Mouse (Mus musculus): ENCODE measurements around the gene Ubqln1.
A peak's percentile ranks its signal among the peaks of the same experiment; 100 is the strongest.

Ubqln1 gene

DNA sequence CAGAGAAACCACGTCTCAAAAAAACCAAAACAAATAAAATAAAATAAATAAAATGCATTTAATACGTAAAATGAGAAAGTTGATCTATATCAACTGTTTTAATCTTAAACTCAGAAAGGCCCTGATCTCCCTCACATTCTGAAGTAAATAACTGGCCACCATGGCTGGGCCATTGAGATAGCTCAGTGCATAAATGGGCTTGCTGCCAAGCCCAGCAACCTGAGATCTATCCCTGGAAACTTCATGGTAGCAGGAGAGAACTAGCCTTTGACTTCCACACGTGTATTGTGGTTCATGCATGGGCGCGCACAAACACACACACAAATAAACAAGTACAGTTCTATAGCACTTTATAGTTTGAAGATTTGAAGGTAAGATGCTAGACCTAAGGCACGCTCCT is 14.1 kb downstream of the Ubqln1 start:
- DNase-seq (ENCODE audit: low spot score in 2 of 2): no peak

DNA sequence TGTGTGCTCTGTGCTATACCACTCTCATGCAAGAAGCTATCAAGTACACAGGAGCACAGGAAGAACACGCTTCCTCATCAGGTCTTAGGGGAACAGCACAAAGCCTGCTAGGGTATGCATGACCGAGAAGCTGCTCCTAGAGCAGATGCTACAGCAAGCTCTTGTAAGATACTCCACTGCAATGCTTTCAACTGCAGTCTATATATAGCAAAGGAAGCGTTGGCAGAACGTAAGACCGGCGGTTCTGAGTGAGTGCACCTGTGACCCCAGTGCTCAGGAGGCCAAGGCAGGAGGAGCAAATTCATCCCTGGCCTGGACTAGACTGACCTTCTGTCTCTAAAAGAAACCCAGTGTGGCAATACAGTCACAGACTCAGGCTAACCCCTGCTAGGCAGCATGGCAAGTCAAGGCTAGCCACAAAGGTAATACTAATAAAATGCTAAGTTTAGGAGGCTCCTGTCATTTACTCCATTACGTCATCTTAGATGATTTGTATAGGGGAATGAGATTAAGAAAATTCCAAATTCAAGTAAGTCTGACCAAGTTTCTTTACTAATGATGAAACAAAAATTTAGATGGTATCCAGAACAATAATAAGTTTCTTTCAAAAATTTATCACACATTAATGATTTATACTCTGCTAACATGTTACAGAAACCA is 17.3 kb downstream of the Ubqln1 start:
- no peak for DNase-seq (ENCODE audit: low spot score in 2 of 2)

DNA sequence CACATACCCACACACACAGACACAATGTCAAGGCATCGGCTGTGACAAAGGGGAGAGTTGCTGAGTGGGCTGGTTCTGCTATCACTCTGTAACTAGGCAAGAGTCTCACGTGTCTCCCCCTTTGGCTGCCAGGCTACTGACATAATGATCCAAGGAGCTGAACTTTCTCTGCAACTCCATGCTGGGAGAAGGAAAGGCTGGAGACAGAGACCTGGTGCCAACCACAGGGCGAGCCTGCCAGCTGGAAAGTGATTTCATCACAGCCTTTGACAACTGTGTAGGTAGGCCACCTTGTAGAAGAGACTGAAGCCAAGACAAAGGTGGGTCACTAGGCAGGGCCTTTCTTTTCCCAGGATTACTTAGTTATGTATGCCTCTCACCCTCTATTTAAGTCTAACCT is 18.2 kb downstream of the Ubqln1 start:
- no peak for DNase-seq (ENCODE audit: low spot score in 2 of 2)

DNA sequence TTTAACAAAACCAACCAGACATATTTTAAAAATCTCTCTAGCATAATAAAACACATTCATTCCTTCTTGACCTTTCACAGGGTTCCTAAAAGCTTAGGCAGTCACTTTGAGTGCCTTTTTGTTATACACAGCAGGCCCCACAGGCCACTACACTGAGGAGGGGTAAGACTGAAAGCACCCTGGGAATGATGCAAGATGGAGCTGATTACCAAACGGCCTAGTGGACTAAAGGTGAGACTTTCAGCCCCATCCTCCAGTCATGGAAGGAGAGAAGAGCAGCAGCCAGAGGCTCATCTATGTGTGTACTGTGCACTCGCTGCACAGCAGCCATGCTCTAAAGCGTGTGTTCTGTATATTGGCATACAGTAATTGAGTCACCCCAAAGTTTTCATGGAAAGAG is 20.5 kb downstream of the Ubqln1 start:
- no peak for DNase-seq (ENCODE audit: low spot score in 2 of 2)

DNA sequence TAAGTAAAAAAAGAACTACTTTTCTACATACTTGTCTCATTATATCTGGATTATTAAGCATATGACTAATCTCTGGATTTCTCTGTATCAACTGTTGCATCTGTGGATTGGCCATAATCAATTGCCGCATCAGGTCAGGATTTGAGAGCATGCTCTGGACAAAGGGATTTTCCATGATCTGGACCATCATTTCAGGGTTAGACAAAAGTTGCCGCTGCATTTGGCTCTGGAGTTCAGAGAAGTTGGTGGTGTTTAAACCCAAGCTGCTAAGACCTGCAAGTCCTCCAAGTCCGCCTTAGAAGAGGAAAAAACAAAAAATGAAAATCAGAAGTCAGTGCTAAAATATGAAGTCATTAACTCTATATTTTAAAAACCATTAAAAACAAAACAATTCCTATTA is 22.2 kb downstream of the Ubqln1 start:
- DNase-seq (ENCODE audit: low spot score in 2 of 2): no peak

DNA sequence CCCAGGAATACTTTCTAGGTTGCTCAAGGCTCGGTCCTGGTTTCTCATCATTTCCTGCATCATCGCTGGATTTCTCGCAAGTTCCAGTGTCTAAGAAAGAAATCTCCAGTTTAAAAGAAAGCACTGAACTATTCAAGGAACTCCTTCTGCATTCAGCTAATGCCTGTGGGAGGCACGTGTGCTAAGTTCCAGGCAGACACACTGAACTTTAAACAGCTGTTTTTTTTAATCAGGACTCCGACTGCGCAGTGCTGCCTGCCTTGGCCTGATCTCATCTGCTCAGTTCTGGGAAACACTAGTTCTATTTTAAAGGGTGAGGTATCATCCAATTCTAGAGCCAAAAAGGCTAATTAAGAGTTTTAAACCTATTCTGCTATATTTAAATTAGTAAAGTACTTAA is 23.3 kb downstream of the Ubqln1 start:
- no peak for DNase-seq (ENCODE audit: low spot score in 2 of 2)

DNA sequence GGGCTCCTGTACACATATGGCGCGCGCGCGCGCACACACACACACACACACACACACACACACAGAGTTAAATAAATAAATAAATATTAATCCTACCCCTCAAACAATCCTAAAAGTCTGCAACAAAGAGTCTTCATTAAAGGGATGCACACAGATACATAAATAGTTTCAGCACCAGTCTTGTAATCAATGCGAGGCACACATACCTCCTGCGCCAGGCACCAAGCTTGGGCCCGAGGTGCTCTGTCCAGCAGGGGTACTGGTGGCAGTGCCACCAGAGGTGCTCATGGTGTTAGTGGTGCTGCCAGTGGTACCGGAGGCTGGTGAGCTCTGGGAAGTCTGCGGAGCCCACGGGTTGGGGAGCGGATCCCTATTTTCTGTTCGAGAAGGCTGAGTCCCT is 23.9 kb downstream of the Ubqln1 start:
- no peak for DNase-seq (ENCODE audit: low spot score in 2 of 2)

DNA sequence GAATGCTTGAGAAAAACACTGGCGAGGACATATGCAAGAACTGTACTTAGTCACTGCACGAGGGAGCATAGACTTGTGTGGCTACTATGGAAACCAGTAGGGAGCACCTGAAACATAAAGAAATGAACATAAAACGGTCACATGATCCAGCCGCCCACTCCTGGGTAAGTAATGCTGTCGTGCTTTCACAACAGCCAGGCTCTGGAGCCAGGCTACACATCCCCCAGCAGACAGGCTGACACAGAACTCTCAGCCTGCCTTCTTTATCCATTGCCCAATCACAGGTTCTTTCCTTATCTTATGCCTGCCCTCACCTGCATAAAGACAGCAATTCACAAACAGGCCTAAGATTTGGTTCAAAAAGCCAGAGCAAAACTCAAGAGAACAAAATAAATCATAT is 26.0 kb downstream of the Ubqln1 start:
- peak; percentile 51 to 75 for DNase-seq (ENCODE audit: low spot score in 2 of 2)

DNA sequence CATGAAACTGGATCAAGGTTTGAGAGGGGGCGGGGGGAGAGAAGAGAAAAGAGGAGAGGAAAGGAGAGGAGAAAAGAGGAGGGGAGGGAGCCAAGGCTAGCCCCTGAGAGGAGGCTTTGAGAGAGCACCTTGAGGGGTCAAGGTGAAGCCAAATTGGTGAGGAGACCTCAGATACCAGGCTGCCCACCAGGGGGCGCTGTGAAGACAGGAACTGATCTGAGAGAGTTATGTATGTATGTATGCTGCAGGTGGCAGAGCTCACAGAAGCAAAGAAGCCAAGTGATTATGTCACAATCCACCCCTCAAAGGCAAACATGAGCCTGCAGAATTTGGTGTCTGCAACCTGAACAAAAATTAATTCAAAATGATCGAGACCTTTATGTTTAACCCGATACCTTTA is 27.0 kb downstream of the Ubqln1 start:
- peak; percentile 86 to 88 for DNase-seq (ENCODE audit: low spot score in 2 of 2)

DNA sequence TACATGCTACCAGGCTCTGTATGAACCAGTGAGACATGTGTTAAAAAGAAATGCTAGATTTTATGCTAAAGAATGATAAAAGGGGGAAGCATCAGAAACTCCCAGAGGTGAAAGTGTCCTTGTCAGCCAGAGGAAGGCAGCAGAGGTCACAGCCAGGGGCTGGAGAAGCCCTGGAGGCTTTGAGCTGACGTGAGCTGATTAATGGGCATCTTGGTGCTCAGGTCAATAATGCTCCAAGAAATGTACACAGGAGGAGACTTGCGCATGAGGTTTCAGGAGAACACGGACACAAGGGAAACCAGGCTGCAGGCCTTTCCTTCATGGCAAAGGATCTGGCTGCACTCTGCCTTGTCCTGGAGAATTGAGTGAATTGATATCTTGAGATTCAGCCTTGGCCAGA is 27.7 kb downstream of the Ubqln1 start:
- no peak for DNase-seq (ENCODE audit: low spot score in 2 of 2)

DNA sequence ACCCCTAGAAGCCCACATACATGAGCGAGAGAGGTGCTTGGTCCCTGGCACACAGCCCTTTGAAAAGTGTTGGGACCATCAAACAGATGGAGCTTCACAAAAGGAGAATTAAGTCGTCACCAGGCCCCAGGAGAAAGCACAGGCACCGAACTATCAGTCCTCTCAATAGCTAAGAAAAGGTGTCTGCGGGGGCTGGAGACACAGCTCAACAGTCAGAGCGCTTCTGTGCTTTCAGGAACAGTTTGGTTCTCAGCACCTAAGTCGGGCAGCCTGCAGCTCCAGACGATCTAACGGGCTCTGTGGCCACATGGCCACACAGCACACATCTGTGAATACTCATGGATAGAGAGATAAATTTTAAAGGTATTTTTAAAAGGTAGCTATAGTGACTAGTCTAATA is 29.2 kb downstream of the Ubqln1 start:
- peak; percentile 40 to 48 for DNase-seq (ENCODE audit: low spot score in 2 of 2)

DNA sequence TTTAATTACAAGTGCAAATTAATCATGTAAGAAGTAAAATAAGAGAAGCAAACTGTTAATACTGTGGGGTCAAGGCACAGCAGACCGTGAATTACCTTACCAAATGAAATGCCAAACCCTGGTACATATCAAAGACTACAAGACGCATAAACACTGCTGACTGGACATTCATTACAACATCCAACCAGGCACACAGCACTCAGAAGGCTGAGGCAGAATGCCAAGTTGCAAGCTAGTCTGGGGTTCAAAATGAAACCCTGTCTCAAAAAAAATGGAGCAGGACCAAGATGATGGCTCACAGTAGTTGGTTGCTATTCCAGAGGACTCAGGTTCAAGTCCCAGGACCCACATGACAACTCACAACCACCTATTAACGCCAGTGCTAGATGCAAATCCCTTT is 31.3 kb downstream of the Ubqln1 start:
- DNase-seq (ENCODE audit: low spot score in 2 of 2): no peak

DNA sequence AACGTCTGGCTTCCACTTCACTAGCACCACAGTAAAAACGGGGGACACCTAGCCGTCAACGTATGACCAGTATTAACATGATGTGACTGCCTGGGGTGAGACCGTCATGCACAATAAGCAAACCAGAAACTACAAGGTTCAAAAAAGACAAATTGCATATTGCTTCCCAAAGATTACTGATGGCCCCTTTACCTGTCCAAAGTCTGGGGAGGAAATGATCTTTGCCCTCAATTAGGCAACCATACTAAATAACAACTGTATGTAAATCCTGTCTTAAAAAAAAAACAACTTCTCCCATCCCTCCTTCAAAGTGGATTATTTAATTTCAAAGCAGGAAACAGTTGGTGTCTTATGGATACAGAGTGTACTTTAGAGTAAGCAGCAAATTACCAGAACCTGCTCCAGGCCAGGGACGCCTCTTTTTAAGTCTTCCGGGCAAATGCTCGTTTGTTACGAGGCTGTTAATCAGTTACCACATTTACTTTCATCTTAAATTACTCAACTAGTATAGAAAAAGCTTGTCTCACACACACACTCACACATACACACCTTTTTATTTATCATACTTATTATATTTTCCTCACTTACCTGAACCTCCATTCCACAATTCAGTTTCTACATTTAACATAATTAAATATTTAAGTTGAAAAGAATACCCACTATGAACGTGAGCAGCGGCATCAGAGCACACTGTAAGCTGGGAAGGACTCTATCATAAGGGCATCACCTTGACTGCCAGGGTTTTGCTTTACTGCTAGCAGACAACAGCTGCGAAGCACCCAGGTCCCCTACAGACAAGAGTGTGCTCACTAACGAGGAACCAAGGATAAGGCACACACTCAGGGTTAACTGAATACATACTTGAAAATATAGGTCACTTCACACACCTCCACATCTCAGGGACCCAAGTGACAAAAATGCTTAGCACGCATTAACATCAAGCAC is 33.6 kb downstream of the Ubqln1 start:
- DNase-seq (ENCODE audit: low spot score in 2 of 2): no peak

DNA sequence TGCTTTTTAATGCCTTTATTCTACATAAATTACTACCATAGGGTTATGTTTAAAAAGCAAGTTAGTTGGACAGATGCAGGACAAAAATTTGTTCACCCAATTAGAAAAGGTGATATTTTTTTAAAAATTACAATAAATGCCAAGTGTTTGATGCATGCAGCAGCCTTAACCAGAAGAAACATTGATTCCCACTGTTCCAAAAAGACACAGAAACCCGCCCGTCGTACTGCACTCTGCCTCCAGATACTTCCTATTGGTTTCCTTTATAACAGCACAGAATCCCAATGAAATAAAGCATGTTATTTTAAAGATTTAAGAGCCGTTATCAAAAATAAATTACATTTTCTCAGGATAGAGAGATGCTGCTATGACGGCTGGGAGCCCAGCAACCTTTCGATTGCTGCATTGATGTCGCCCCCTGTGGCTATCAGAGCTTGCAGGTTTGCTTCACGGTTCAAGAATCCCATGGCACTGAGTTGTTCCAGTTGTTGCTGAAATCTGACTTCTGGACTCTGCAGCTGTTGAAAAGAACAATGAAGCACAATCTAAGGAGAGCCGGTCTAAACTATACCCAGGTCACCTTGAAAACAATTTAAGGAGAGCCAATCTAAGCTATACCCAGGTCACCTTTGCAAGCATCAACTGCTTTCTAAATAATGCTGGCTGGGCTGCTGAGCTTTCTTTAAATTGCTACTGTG is 37.8 kb downstream of the Ubqln1 start:
- DNase-seq (ENCODE audit: low spot score in 2 of 2): peak; percentile 100

DNA sequence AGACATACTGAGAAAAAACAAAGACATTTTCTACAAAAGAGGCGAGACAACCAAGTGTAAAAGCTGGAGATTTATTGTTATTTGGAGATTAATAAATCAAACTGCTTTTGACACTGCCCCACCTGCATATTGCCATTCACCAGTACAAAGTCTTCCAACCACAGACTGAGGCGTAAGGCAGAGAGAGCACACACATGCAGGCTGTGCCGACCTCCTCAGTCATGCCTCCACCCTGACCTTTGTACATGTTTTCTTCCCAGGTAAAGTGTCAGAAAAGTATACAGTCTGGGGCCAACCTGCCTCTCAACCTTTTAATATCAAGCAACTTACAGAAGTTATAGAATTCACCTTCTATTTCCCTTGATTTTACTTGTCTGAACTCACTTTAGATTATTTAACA is 39.3 kb downstream of the Ubqln1 start:
- no peak for DNase-seq (ENCODE audit: low spot score in 2 of 2)

DNA sequence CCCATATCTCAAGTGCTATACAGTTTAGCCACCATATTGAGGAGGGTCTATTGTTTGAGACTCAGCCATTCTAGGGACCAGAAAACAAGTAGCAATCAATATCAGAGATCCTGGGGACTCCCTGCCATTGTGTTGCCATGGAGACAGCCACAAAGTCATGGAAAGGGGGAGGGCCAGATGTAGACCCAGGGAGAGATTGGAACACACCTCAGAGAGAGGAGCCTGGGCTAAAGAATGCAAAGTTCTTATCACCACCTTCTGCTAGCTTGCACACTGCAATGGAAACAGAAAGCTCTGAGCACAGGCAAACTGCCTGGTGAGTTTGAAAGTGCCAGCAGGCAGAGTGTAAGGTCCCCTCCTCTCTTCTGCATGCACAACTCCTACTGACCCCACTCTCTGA is 47.3 kb downstream of the Ubqln1 start:
- DNase-seq (ENCODE audit: low spot score in 2 of 2): no peak

DNA sequence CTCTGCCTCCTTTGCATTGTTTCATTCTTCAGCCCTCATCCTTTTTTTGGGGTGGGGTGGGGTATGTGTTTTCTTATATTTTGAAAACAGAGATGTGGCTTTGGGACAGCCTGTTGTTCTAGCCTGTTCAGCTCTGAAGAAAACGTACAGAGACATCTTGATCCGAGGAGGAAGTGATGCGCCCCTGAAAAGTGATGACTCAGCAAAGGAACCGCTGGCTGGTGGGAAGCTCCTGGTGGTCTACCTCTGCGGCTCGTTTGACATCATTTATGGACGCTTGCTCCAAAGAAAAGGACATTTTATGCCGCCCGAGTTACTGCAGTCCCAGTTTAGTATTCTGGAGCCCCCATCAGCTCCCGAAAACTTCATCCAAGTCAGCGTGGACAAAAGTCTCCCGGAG is 52.1 kb downstream of the Ubqln1 start:
- no peak for DNase-seq (ENCODE audit: low spot score in 2 of 2)

DNA sequence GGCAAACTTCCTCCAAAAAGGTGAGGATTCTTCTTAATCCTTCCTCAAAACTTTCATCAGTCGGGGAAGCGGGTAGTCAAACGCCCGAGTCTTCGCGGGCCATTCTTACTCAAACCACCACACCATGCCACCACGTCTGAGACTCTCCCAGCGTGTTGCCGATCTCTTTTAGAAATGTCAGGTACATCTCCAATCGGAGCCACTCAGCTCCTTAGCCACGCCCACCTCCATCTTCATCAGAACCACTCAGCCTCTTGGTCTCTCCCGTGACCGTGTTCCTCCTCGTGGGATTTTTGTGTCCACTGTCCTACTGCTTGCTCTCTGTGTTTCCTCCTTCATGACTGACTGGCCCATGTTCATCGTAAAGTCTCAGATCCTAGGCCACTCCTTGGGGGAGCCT is 54.7 kb downstream of the Ubqln1 start:
- no peak for DNase-seq (ENCODE audit: low spot score in 2 of 2)

DNA sequence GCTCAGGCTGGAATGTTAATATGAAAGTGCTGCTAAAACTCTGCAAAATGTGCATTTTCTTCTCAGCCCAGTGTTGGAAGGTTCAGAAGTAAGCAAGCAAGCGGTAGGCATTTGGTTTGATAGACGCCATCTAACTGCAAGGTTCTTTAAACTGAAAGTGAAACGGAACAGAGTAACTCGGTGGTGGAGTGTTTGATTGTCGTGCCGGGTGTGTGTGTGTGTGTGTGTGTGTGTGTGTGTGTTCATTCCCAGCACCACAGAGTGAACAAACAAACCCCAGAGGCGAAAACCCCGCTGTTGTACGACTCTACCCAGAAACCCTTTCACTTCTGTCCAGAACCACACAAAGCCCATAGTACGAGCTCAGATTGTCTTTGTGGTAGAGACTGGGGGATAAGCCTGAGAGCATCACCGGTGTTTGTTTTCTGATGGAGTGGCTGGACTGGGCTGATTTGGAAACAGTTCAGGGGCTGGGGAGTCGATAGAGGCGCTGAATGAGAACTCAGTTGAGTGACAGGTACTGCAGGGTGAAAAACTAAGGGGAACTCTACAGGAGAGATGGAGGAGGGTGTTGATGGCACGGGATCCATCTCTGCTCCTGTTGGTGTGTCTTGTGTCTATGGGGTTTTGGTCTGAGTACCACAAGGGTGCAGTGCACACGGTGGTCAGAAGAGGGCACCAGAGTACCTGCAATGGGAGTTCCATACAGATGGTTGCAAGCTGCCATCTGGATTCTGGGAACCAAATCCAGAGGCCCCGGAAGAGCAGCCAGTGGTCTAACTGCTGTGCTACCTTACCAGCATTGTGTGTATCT is 57.1 kb downstream of the Ubqln1 start:
- DNase-seq (ENCODE audit: low spot score in 2 of 2): peak; percentile 88 to 92

DNA sequence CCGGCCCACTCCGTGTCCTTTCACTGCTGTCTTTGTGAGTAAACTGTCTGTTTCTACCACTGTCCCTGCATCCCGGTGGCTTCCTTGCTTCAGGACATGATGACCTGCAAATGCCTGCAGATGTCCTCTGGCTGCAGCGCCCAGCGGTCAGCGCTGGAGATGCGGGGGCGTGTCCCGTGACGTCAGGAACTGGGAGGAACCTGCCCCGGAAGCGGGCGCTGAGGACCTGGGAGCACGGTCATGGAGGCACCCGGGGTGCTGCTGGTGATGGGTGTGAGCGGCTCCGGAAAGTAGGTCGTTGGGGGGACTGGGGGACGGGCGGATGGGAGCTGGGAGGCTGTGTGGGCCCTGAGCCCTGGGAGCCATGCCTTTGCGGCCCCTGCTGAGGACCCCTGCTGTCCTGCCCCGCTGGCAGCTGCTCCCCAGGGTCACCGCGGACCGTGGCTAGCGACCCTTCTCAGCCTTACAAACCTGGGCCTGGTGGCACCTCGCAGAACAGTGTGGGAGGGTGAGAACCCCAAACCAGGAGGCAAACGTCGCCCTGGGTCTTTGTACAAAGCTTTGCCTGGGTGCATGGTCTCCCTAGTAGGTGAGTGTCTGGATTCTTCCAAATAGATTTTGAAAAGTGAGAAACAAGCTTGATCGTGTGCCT is 57.9 kb downstream of the Ubqln1 start, which contains the start of gene Idnk:
Gene Idnk (plus strand): TSS at position 203 of the 652 bp plus-strand sequence.
- peak; percentile 80 to 86 for DNase-seq (ENCODE audit: low spot score in 2 of 2)

DNA sequence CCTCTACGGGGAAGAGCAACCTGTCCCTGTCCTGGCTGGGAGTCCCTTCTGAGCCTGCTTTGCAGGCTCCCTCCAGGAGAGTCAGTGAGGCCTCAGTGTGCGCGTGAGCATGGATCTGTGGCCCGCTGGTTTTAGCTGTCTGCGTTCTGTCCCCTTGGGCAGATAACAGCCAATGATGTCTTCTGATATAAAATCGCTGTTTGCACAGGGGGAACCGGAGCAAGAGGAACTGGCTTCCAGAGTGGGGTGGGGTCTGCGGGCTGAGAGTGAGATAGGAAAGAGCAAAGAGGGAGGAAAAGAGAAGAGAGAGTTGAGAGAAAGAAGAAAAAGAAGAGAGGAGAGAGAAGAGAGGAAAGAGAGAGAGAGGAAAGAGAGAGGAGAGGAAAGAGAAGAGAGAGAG is 58.4 kb downstream of the Ubqln1 start:
- DNase-seq (ENCODE audit: low spot score in 2 of 2): peak in 1 of 2 experiments; percentile 23

Data from right cerebral cortex, adult 2 months (tissue).